Mouse (Mus musculus): ENCODE measurements around the gene Olfr378.

Gene Olfr378

GRCm38 (mm10) chr11:73428377-73428776 is at the start of gene Olfr378:
TSS of gene Olfr378 (minus strand) at chr11:73428477.
- DNase-seq, result no peak

DNA sequence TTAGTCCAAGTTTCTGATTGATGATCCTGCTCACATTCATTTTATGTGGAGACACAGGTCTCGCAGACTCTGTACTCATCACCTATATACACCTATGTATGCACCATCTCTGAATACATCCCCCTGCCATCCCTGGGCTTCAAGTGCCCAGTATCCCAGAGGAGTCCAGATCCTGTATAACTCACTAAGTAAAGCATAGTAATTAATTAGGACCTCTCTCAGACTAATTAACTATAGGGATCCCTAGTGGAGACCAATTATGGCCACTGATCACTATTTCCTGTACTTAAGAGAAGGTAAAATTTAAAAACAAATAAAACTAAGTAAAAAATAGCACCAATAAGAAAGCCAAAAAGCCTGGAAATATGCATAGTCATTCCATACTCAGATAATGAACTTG is 29.1 kb upstream of the Olfr378 start, which contains the start of gene Olfr380:
Olfr380 (minus strand) TSS at position 101 of the 400 bp plus-strand sequence.
- DNase-seq, result no peak

DNA sequence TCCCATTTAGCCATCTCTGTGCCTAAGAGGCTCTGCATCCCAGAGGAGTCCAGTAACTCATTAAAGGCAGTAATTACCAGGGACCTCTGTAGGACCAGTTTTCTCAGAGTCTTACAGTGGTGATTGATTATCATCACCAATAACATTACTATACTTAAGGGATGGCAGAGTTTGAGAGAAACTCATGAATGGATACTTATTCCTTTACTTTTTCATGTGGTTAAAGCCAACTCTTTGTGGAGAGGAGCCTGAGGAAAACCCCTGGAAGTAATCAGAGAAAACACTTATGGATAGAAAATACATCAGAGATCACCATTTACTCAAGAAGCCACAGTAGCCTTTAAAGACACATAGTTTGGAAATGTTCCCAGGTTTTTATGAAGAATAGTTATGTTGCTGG is 28.8 kb downstream of the Olfr378 start, which contains the start of gene Olfr1:
Olfr1 (minus strand) TSS at position 101 of the 400 bp plus-strand sequence.
- no peak for DNase-seq

GRCm38 (mm10) chr11:73395374-73395773 is 32.9 kb downstream of the Olfr378 start:
- no peak for DNase-seq

All from cerebellum, adult 9-11 months (tissue).